Comparison of ENCODE assay signal across 1 mouse cellular context in genomic region chr3:96635906-96636305, GRCm38 (mm10).
TF ChIP-seq lines count a peak whose summit lies in the region.

No protein-coding gene starts in this region.

TF ChIP-seq in CH12.LX, 34 proteins besides CTCF, POLR2A, EP300 and RAD21 (continued from another document):
- TF ChIP-seq MEF2A (IDR thresholded peaks at IDR 0.05; ENCODE audit: borderline replicate concordance, low read depth, low read length) (no peak), NRF1 (IDR thresholded peaks at IDR 0.05; ENCODE audit: low read depth, low read length) (no peak), ETS1 (conservative IDR thresholded peaks at IDR 0.05; ENCODE audit: low read depth, low read length) (no peak), ELF1 (IDR thresholded peaks at IDR 0.05; ENCODE audit: low read depth, low read length) (no peak), CHD2 (IDR thresholded peaks at IDR 0.05; ENCODE audit: low read length) (no peak), SIN3A (IDR thresholded peaks at IDR 0.05; ENCODE audit: low read length) (no peak), RCOR1 (conservative IDR thresholded peaks at IDR 0.05; ENCODE audit: low read depth, low read length) (no peak), MAZ (IDR thresholded peaks at IDR 0.05; ENCODE audit: low read depth, low read length) (no peak), ZKSCAN1 (IDR thresholded peaks at IDR 0.05; ENCODE audit: borderline replicate concordance, low read depth, low read length) (no peak), USF2 (conservative IDR thresholded peaks at IDR 0.05; ENCODE audit: low read depth, low read length) (no peak), MAX (IDR thresholded peaks at IDR 0.05; ENCODE audit: low read length) (no peak), TBP (conservative IDR thresholded peaks at IDR 0.05; ENCODE audit: low read depth, low read length) (no peak)
